Mouse (Mus musculus) cerebellum, adult 2 months (tissue): ENCODE measurements around the gene Rasl10b. TPM values are rescaled to one million over a fixed set of nuclear protein-coding genes. Genes with fewer than 3 reads are reported as not detected.
A peak's percentile ranks its signal among the peaks of the same experiment; 100 is the strongest.

ENCODE experiments used
- DNase-seq, 2 experiments: peaks; one replicate each; pipeline ENCODE4 v3.0.0; 2021
- H3K27ac ChIP-seq: fragments of 200-500 bp; 2 replicates; pipeline ENCODE4 v1.5.1; 2012; ENCODE audit warnings: low read length, control low read depth, inconsistent platforms; ENCODE audit not compliant: insufficient read depth
- H3K27me3 ChIP-seq: fragments of 200-500 bp; 2 replicates; pipeline ENCODE4 v1.6.1; 2012; ENCODE audit warnings: inconsistent platforms, mild to moderate bottlenecking, low read length, moderate library complexity; ENCODE audit not compliant: control insufficient read depth, insufficient read depth
- H3K4me1 ChIP-seq: fragments of 200-500 bp; 2 replicates; pipeline ENCODE4 v1.6.1; 2011; ENCODE audit warnings: low read length; ENCODE audit not compliant: control insufficient read depth, insufficient read depth
- H3K4me3 ChIP-seq: fragments of 200-500 bp; replicated peaks from 2 replicates; pipeline ENCODE3; 2011; ENCODE audit warnings: mild to moderate bottlenecking, low read depth, low read length, control low read depth; ENCODE audit not compliant: insufficient read depth
- CTCF ChIP-seq: fragments of 200-500 bp; IDR thresholded peaks from 2 replicates; pipeline ENCODE4 v1.5.1; 2011; ENCODE audit warnings: low read depth, mild to moderate bottlenecking, control low read depth, low read length, moderate library complexity, borderline replicate concordance; ENCODE audit not compliant: insufficient read depth
- POLR2A ChIP-seq: fragments of 200-500 bp; IDR thresholded peaks from 2 replicates; pipeline ENCODE4 v1.6.1; 2011; ENCODE audit warnings: low read length, control low read depth, borderline replicate concordance; ENCODE audit not compliant: insufficient read depth
- whole genome bisulfite sequencing: fragments of 180-500 bp; shearing (Covaris S2); methylation state at CpG from one replicate; pipeline ENCODE4 v1.1.7; 2018; 5-methylcytosine and 5-hydroxymethylcytosine counted together
- polyA plus RNA-seq: library from polyadenylated mRNA; depleted of rRNA; stranded (reverse); fragments of >200 nt; gene quantifications from 2 replicates; pipeline ENCODE4 v1.2.3, GENCODE M21; 2012

The Rasl10b gene
- polyA plus RNA-seq, 1 experiment = 121 TPM

- no peak for TF ChIP-seq CTCF
- TF ChIP-seq POLR2A = no peak
- no peak for DNase-seq
- 94% methylated on average over 1 of the region's 1 CpGs for WGBS
Observed at GRCm38 (mm10) chr11:83437377-83437776, 28.4 kb downstream of the Rasl10b start, which contains the start of gene 1700020L24Rik. Gene 1700020L24Rik, plus strand, starts transcription at chr11:83437677.

GRCm38 (mm10) chr11:83439426-83440060 lies 30.6 kb downstream of the Rasl10b start:
- DNase-seq = no peak
- Histone ChIP-seq H3K27me3 (peaks cover under 1% of the 10 kb centered on the region; the same call in 1 of the 2 replicates), H3K4me3 (peak overlapping the region; percentile 99), H3K4me1 (no peaks in the 10 kb centered on the region), H3K27ac (no peak overlapping the region)
- WGBS = 26% methylated on average over 11 of the region's 11 CpGs
- TF ChIP-seq CTCF = no peak

More at GRCm38 (mm10) chr11:83437377-83437776, 28.4 kb downstream of the Rasl10b start, which contains the start of gene 1700020L24Rik:
- no peaks in the 10 kb centered on the region for H3K27me3 ChIP-seq
- no peak within 1 kb of the TSS for H3K4me3 ChIP-seq
- no peak within 1 kb of the TSS for H3K27ac ChIP-seq
- no peaks in the 10 kb centered on the region for H3K4me1 ChIP-seq

GRCm38 (mm10) chr11:83440081-83441064 lies 31.4 kb downstream of the Rasl10b start:
- H3K4me3 ChIP-seq = peak overlapping the region; percentile 99
- peaks cover 3% of the 10 kb centered on the region for H3K27me3 ChIP-seq
- no peaks in the 10 kb centered on the region for H3K4me1 ChIP-seq
- peak; percentile 89 to 92 for DNase-seq
- WGBS = under 1% methylated on average over 62 of the region's 75 CpGs
- TF ChIP-seq POLR2A = peak; percentile 42; the same call in 1 of the 2 replicates
- TF ChIP-seq CTCF = peak; percentile 95
- peak overlapping the region; percentile 49 for H3K27ac ChIP-seq

GRCm38 (mm10) chr11:83441235-83441634 lies 32.3 kb downstream of the Rasl10b start:
- 39% methylated on average over 7 of the region's 7 CpGs for WGBS
- peak overlapping the region; percentile 49 for H3K27ac ChIP-seq
- H3K4me3 ChIP-seq = no peak overlapping the region

GRCm38 (mm10) chr11:83442596-83443267 lies 33.8 kb downstream of the Rasl10b start:
- peak overlapping the region; percentile 56 for H3K4me3 ChIP-seq
- WGBS = 4% methylated on average over 29 of the region's 29 CpGs
- peak; percentile 80 to 86 for DNase-seq
- TF ChIP-seq CTCF = peak; percentile 85
- TF ChIP-seq POLR2A = no peak
- no peak overlapping the region for H3K27ac ChIP-seq
- no peaks in the 10 kb centered on the region for H3K4me1 ChIP-seq
- H3K27me3 ChIP-seq = peaks cover 3% of the 10 kb centered on the region

More at GRCm38 (mm10) chr11:83441235-83441634, 32.3 kb downstream of the Rasl10b start:
- no peak for DNase-seq
- Histone ChIP-seq H3K27me3 (peaks cover 3% of the 10 kb centered on the region), H3K4me1 (no peaks in the 10 kb centered on the region)
- TF ChIP-seq CTCF (no peak), POLR2A (no peak)

GRCm38 (mm10) chr11:83443824-83444223 lies 34.9 kb downstream of the Rasl10b start:
- Histone ChIP-seq H3K4me1 (no peaks in the 10 kb centered on the region), H3K4me3 (no peak overlapping the region), H3K27me3 (peaks cover 3% of the 10 kb centered on the region), H3K27ac (no peak overlapping the region)
- no peak for TF ChIP-seq CTCF
- TF ChIP-seq POLR2A = no peak
- 31% methylated on average over 7 of the region's 7 CpGs for WGBS
- no peak for DNase-seq

- 35% methylated on average over 19 of the region's 19 CpGs for whole genome bisulfite sequencing
- Histone ChIP-seq H3K4me3 (peak overlapping the region; percentile 3), H3K27ac (no peak overlapping the region), H3K27me3 (peaks cover 3% of the 10 kb centered on the region), H3K4me1 (no peaks in the 10 kb centered on the region)
- TF ChIP-seq POLR2A = no peak
- no peak for DNase-seq
Observed at GRCm38 (mm10) chr11:83445001-83445400, 36.1 kb downstream of the Rasl10b start.
